In genomic region chr6:101362268-101362667, GRCm38 (mm10) we compare ENCODE assay signal across 24 mouse cellular contexts. TPM values are rescaled to one million over a fixed set of nuclear protein-coding genes. Genes with fewer than 3 reads are reported as not detected.
DNase-seq lines count a peak whose midpoint lies in the region; ATAC-seq and TF ChIP-seq lines count a peak whose summit lies in the region.
"Had no signal": no experiment of that assay in that cellular context is flagged by ENCODE, and none has a peak within 500 bp of the region (broad histone marks: within the 10 kb centered on the region; RNA-seq: fewer than 3 reads in every experiment).

No protein-coding gene starts in this region.

- ATAC-seq in heart, embryonic 14.5 days (ENCODE audit: insufficient number of reproducible peaks, insufficient read depth, low FRiP score, low read depth) = no peak
- ATAC-seq in lung, embryonic 15.5 days (ENCODE audit: borderline replicate concordance, extremely low read depth, low FRiP score, low TSS enrichment) = no peak
- ATAC-seq: intestine, postnatal 0 days had no signal

- 53% methylated on average over 4 of the region's 4 CpGs for WGBS in heart, embryonic 14.5 days
- WGBS in lung, embryonic 15.5 days = 34% methylated on average over 4 of the region's 4 CpGs

- intact Hi-C loops in left cerebral cortex, adult 2 months (cut with DNase I) = loop anchor here (10.0 kb wide), 1 partner anchor 477 kb away; no protein-coding TSS in a partner anchor

- DNase-seq in heart, adult 11 months = peak; percentile 62
- DNase-seq in heart, adult 18-20 months = no peak
- no peak for DNase-seq in heart, postnatal 4 days
- no peak for DNase-seq in lung, postnatal 36 days
- DNase-seq in left cerebral cortex, adult 2 months (ENCODE audit: extremely low spot score in 1 of 2, low spot score in 2 of 2) = no peak
- DNase-seq: adrenal gland, postnatal 36 days; cerebellum, adult 9-10 months; gastrocnemius, postnatal 25 days; kidney, postnatal 25 days; liver, embryonic 13.5 days; midbrain, embryonic 14.5 days; right cerebral cortex, postnatal 14 days; spleen, adult 18-20 months had no signal

- peaks cover 14% of the 10 kb centered on the region for H3K36me3 ChIP-seq in heart, embryonic 14.5 days (ENCODE audit: control insufficient read depth, insufficient read depth, low read length)
- no peaks in the 10 kb centered on the region for H3K36me3 ChIP-seq in lung, embryonic 15.5 days
- H3K36me3 ChIP-seq in myocyte (ENCODE audit: control insufficient read depth, insufficient read depth) = no peaks in the 10 kb centered on the region
- H3K36me3 ChIP-seq: forebrain, embryonic 10.5 days; hindbrain, embryonic 12.5 days; liver, embryonic 13.5 days; neural tube, embryonic 12.5 days had no signal

- no peak for TF ChIP-seq CTCF in left cerebral cortex, adult 2 months (IDR thresholded peaks at IDR 0.05)

- peaks cover 21 to 77% of the 10 kb centered on the region in 2 experiments for H3K4me1 ChIP-seq in heart, embryonic 14.5 days (ENCODE audit: control insufficient read depth in 2 of 2, insufficient read depth in 2 of 2, low read length in 2 of 2)
- H3K4me1 ChIP-seq in lung, embryonic 15.5 days = peaks cover 70% of the 10 kb centered on the region
- H3K4me1 ChIP-seq: liver, embryonic 13.5 days had no signal

- H3K27me3 ChIP-seq in heart, embryonic 14.5 days (ENCODE audit: control insufficient read depth, insufficient read depth, low read length) = no peaks in the 10 kb centered on the region
- no peaks in the 10 kb centered on the region for H3K27me3 ChIP-seq in lung, embryonic 15.5 days
- no peaks in the 10 kb centered on the region for H3K27me3 ChIP-seq in myocyte (ENCODE audit: control insufficient read depth, insufficient read depth, insufficient read length)
- H3K27me3 ChIP-seq: hindbrain, embryonic 12.5 days; limb, embryonic 12.5 days; liver, embryonic 13.5 days; neural tube, embryonic 12.5 days had no signal

- no peak overlapping the region for H3K4me3 ChIP-seq in heart, embryonic 14.5 days (ENCODE audit: control insufficient read depth in 1 of 2, insufficient read depth in 1 of 2, low read depth in 1 of 2, low read length in 2 of 2)
- H3K4me3 ChIP-seq in lung, embryonic 15.5 days = no peak overlapping the region
- H3K4me3 ChIP-seq in myocyte = no peak overlapping the region
- H3K4me3 ChIP-seq in left cerebral cortex, adult 2 months = no peak overlapping the region
- H3K4me3 ChIP-seq: embryonic facial prominence, embryonic 10.5 days; forebrain, embryonic 10.5 days; hindbrain, embryonic 12.5 days; layer of hippocampus, adult 2 months; limb, embryonic 12.5 days; liver, embryonic 13.5 days; neural tube, embryonic 12.5 days had no signal

- H3K9me3 ChIP-seq in heart, embryonic 14.5 days (ENCODE audit: control insufficient read depth, low read length) = no peaks in the 10 kb centered on the region
- H3K9me3 ChIP-seq in lung, embryonic 15.5 days = no peaks in the 10 kb centered on the region
- H3K9me3 ChIP-seq: embryonic facial prominence, embryonic 10.5 days; forebrain, embryonic 10.5 days; hindbrain, embryonic 12.5 days; limb, embryonic 12.5 days; liver, embryonic 13.5 days; neural tube, embryonic 12.5 days had no signal

- H3ac ChIP-seq in myocyte (ENCODE audit: control insufficient read depth, insufficient read length) = no peak overlapping the region

- no peak overlapping the region for H3K9ac ChIP-seq in heart, embryonic 14.5 days (ENCODE audit: low read length)
- no peak overlapping the region for H3K9ac ChIP-seq in lung, embryonic 15.5 days
- H3K9ac ChIP-seq: hindbrain, embryonic 12.5 days; limb, embryonic 12.5 days; liver, embryonic 13.5 days; neural tube, embryonic 12.5 days had no signal

- H3K27ac ChIP-seq in heart, embryonic 14.5 days (replicated peaks in 1 of 2; ENCODE audit: control insufficient read depth in 1 of 2, insufficient read depth in 1 of 2, low read depth in 2 of 2, low read length in 2 of 2) = peak overlapping the region; percentile 46 to 76; a peak in 3 of 4 replicates
- peak overlapping the region; percentile 39 for H3K27ac ChIP-seq in lung, embryonic 15.5 days
- no peak overlapping the region for H3K27ac ChIP-seq in left cerebral cortex, adult 2 months
- H3K27ac ChIP-seq: embryonic facial prominence, embryonic 10.5 days; forebrain, embryonic 10.5 days; hindbrain, embryonic 12.5 days; layer of hippocampus, adult 2 months; limb, embryonic 12.5 days; liver, embryonic 13.5 days; neural tube, embryonic 12.5 days had no signal

- TF ChIP-seq POLR2A in myocyte (IDR thresholded peaks at IDR 0.05; ENCODE audit: insufficient read length, low read depth) = no peak

- peak overlapping the region; percentile 5 for H3K4me2 ChIP-seq in heart, embryonic 14.5 days (ENCODE audit: low read length)
- H3K4me2 ChIP-seq in lung, embryonic 15.5 days = no peak overlapping the region
- peak overlapping the region; percentile 53 for H3K4me2 ChIP-seq in myocyte (ENCODE audit: low read depth)
- H3K4me2 ChIP-seq: hindbrain, embryonic 12.5 days; limb, embryonic 12.5 days; liver, embryonic 13.5 days; neural tube, embryonic 12.5 days had no signal

- H3K79me2 ChIP-seq in myocyte (ENCODE audit: control insufficient read depth, insufficient read depth) = peaks cover 46% of the 10 kb centered on the region

TF ChIP-seq in myocyte, 11 proteins besides CTCF, POLR2A, EP300 and RAD21:
- TF ChIP-seq CEBPB (IDR thresholded peaks at IDR 0.05; ENCODE audit: insufficient read depth, poor library complexity, severe bottlenecking) (no peak), TCF3 (IDR thresholded peaks at IDR 0.05; ENCODE audit: insufficient read length, low read depth) (no peak), TCF12 (IDR thresholded peaks at IDR 0.05; ENCODE audit: insufficient read depth, poor library complexity, severe bottlenecking) (no peak), POLR2AphosphoS2 (IDR thresholded peaks at IDR 0.05; ENCODE audit: insufficient read length, low read depth) (no peak), MYOG (IDR thresholded peaks at IDR 0.05; ENCODE audit: control insufficient read depth in 1 of 3, insufficient read depth in 1 of 3, insufficient read length in 2 of 3, low read depth in 2 of 3) (no peak), SRF (IDR thresholded peaks at IDR 0.05; ENCODE audit: control insufficient read depth, insufficient read length, low read depth) (no peak), MYOD1 (IDR thresholded peaks at IDR 0.05; ENCODE audit: control insufficient read depth in 1 of 3, insufficient read length in 2 of 3, low read depth in 2 of 3) (no peak), E2F4 (IDR thresholded peaks at IDR 0.05; ENCODE audit: insufficient read depth) (no peak), REST (IDR thresholded peaks at IDR 0.05; ENCODE audit: insufficient read depth, insufficient read length) (no peak), MAX (IDR thresholded peaks at IDR 0.05; ENCODE audit: low read depth) (no peak), USF1 (IDR thresholded peaks at IDR 0.05; ENCODE audit: low read depth) (no peak)

RNA-seq across cellular contexts. Expression of gene Pdzrn3, which starts 15.4 kb away (rescaled TPM):
- total RNA-seq in heart, adult 18-20 months (2021) = 10 to 100 TPM; 28.7 to 33.5 TPM
- polyA plus RNA-seq in heart, embryonic 14.5 days (2014; fragmentation: Nextera tagmentation; extraction: Ambion mirVana) = 14.5 and 16.5 TPM in 2 replicates
- total RNA-seq in heart, postnatal 4 days (2021) = 10 to 100 TPM; 62.6 to 68.3 TPM
- polyA plus RNA-seq in lung, embryonic 15.5 days (2015; fragmentation: Nextera tagmentation; extraction: Ambion mirVana) = 9.7 and 11.0 TPM in 2 replicates
- 13.8 TPM for polyA plus RNA-seq in myocyte (2012; fragmentation: generic; extraction: Trizol)
- total RNA-seq in left cerebral cortex, adult 2 months (2021) = 10 to 100 TPM; 47.9 to 50.8 TPM
- total RNA-seq: megakaryocyte-erythroid progenitor cell, adult 5-6 weeks had no signal
